Mouse (Mus musculus) liver, postnatal 0 days (tissue): ENCODE results near the gene Mmgt2. TPM values are rescaled to one million over a fixed set of nuclear protein-coding genes. Genes with fewer than 3 reads are reported as not detected.

Source experiments
- ATAC-seq: fragments of 200-750 bp; cut with Nextera tagmentation; 2 replicates; pipeline ENCODE4 v1.8.0; 2017; ENCODE audit warnings: mild to moderate bottlenecking, moderate library complexity
- DNase-seq: peaks from one replicate; pipeline ENCODE4 v3.0.0-alpha.2; 2016
- H3K27ac ChIP-seq: fragments of 300-500 bp; sonication (generic); 2 replicates; pipeline ENCODE4 v1.5.1; 2014; ENCODE audit warnings: antibody characterized with exemption, moderate library complexity, mild to moderate bottlenecking, low read depth
- H3K27me3 ChIP-seq: fragments of 300-500 bp; sonication (generic); 2 replicates; pipeline ENCODE4 v1.6.1; 2014; ENCODE audit warnings: low read length, control low read depth, mixed read lengths; ENCODE audit not compliant: insufficient read depth
- H3K36me3 ChIP-seq: fragments of 300-500 bp; sonication (generic); replicated peaks from 2 replicates; pipeline ENCODE4 v1.6.1; 2014; ENCODE audit warnings: mild to moderate bottlenecking, control low read depth, low read length, moderate library complexity, mixed read lengths; ENCODE audit not compliant: insufficient read depth
- H3K4me1 ChIP-seq: fragments of 300-500 bp; sonication (generic); 2 replicates; pipeline ENCODE4 v1.6.1; 2014; ENCODE audit warnings: antibody characterized with exemption, mild to moderate bottlenecking, control low read depth; ENCODE audit not compliant: insufficient read depth
- H3K4me2 ChIP-seq: fragments of 300-500 bp; sonication (generic); 2 replicates; pipeline ENCODE4 v1.6.1; 2014; ENCODE audit warnings: low read depth, mild to moderate bottlenecking, low read length, moderate library complexity, mixed read lengths
- H3K4me3 ChIP-seq: fragments of 300-500 bp; sonication (generic); 2 replicates; pipeline ENCODE4 v1.5.1; 2014; ENCODE audit warnings: low read depth, low read length
- H3K9ac ChIP-seq: fragments of 300-500 bp; sonication (generic); replicated peaks from 2 replicates; pipeline ENCODE4 v1.6.1; 2014; ENCODE audit warnings: mild to moderate bottlenecking, moderate library complexity
- H3K9me3 ChIP-seq: fragments of 300-500 bp; sonication (generic); 2 replicates; pipeline ENCODE4 v1.6.1; 2016; ENCODE audit warnings: mild to moderate bottlenecking, control low read depth, low read length, mixed read lengths
- CTCF ChIP-seq: sonication (generic); IDR thresholded peaks from 2 replicates; pipeline ENCODE4 v1.5.1; 2016; ENCODE audit warnings: antibody characterized with exemption, low read depth
- EP300 ChIP-seq: IDR thresholded peaks from 2 replicates; pipeline ENCODE4 v1.6.1; 2016; ENCODE audit warnings: antibody characterized with exemption, low read depth, mild to moderate bottlenecking
- WGBS: fragments of 180-500 bp; shearing (Covaris S2); extraction: QIAGEN DNeasy Blood & Tissue Kit; methylation state at CpG from one replicate; pipeline ENCODE4 v1.1.7; 2014; ENCODE audit not compliant: insufficient replicate concordance; 5-methylcytosine and 5-hydroxymethylcytosine counted together
- polyA plus RNA-seq: library from polyadenylated mRNA; unstranded; fragments of >200 nt; fragmentation: Nextera tagmentation; extraction: Ambion mirVana; gene quantifications from 2 replicates; pipeline ENCODE4 v1.2.1, GENCODE M21; 2015

Gene Mmgt2
- polyA plus RNA-seq, 1 experiment from 2014 or later = 7.8 TPM

- 14% methylated on average over 11 of the region's 11 CpGs for WGBS
- H3K4me3 ChIP-seq = no peak overlapping the region
- no peaks in the 10 kb centered on the region for H3K9me3 ChIP-seq
- TF ChIP-seq EP300 = no peak
- no peak for TF ChIP-seq CTCF
- no peak overlapping the region; the same call in 1 of the 2 replicates for H3K4me2 ChIP-seq
- no peak overlapping the region for H3K27ac ChIP-seq
- ATAC-seq = no peak
- H3K27me3 ChIP-seq = no peaks in the 10 kb centered on the region
- no peak overlapping the region for H3K9ac ChIP-seq
- peaks cover 28% of the 10 kb centered on the region for H3K4me1 ChIP-seq
- no peak for DNase-seq
- H3K36me3 ChIP-seq = no peaks in the 10 kb centered on the region
Observed at GRCm38 (mm10) chr11:62630225-62630821, 18.1 kb upstream of the Mmgt2 start.

- H3K36me3 ChIP-seq = no peaks in the 10 kb centered on the region
- ATAC-seq = no peak
- DNase-seq = no peak
- H3K9me3 ChIP-seq = no peaks in the 10 kb centered on the region
- TF ChIP-seq EP300 (no peak), CTCF (no peak)
- no peak overlapping the region for H3K27ac ChIP-seq
- H3K9ac ChIP-seq = no peak overlapping the region
- H3K27me3 ChIP-seq = no peaks in the 10 kb centered on the region
- peaks cover 21% of the 10 kb centered on the region for H3K4me1 ChIP-seq
- no peak overlapping the region for H3K4me2 ChIP-seq
- no peak overlapping the region for H3K4me3 ChIP-seq
- 65% methylated on average over 4 of the region's 4 CpGs for WGBS
Observed at GRCm38 (mm10) chr11:62631138-62631537, 17.3 kb upstream of the Mmgt2 start.

GRCm38 (mm10) chr11:62635406-62635805 is 13.1 kb upstream of the Mmgt2 start:
- Histone ChIP-seq H3K27me3 (no peaks in the 10 kb centered on the region), H3K4me1 (peaks cover 16% of the 10 kb centered on the region), H3K36me3 (no peaks in the 10 kb centered on the region), H3K9me3 (no peaks in the 10 kb centered on the region), H3K4me2 (no peak overlapping the region), H3K9ac (no peak overlapping the region), H3K27ac (no peak overlapping the region), H3K4me3 (no peak overlapping the region)
- DNase-seq (no peak), ATAC-seq (no peak)
- TF ChIP-seq CTCF (no peak), EP300 (no peak)
- WGBS = 65% methylated on average over 3 of the region's 3 CpGs

- no peaks in the 10 kb centered on the region for H3K9me3 ChIP-seq
- 0 out of 2 replicates have a peak overlapping the region, but pooled peaks have one; percentile 13 for H3K4me2 ChIP-seq
- no peaks in the 10 kb centered on the region for H3K36me3 ChIP-seq
- H3K4me1 ChIP-seq = peaks cover 13% of the 10 kb centered on the region
- 56% methylated on average over 11 of the region's 11 CpGs for WGBS
- no peak for DNase-seq
- H3K27me3 ChIP-seq = no peaks in the 10 kb centered on the region
- TF ChIP-seq CTCF (no peak), EP300 (no peak)
- no peak overlapping the region for H3K4me3 ChIP-seq
- ATAC-seq = no peak
- H3K9ac ChIP-seq = no peak overlapping the region
- peak overlapping the region; percentile 18; the same call in 1 of the 2 replicates for H3K27ac ChIP-seq
Observed at GRCm38 (mm10) chr11:62636105-62636839, 12.2 kb upstream of the Mmgt2 start.

- no peak overlapping the region for H3K27ac ChIP-seq
- H3K9ac ChIP-seq = no peak overlapping the region
- no peaks in the 10 kb centered on the region for H3K27me3 ChIP-seq
- H3K4me3 ChIP-seq = no peak overlapping the region
- H3K4me2 ChIP-seq = no peak overlapping the region
- H3K36me3 ChIP-seq = no peaks in the 10 kb centered on the region
- no peaks in the 10 kb centered on the region for H3K9me3 ChIP-seq
- no peak for ATAC-seq
- TF ChIP-seq EP300 (no peak), CTCF (no peak)
- H3K4me1 ChIP-seq = peaks cover 13% of the 10 kb centered on the region
- no peak for DNase-seq
- 57% methylated on average over 3 of the region's 3 CpGs for WGBS
Observed at GRCm38 (mm10) chr11:62636840-62637221, 11.6 kb upstream of the Mmgt2 start.

- Histone ChIP-seq H3K27me3 (no peaks in the 10 kb centered on the region), H3K27ac (no peak overlapping the region), H3K4me1 (peaks cover 14% of the 10 kb centered on the region), H3K36me3 (no peaks in the 10 kb centered on the region), H3K4me2 (no peak overlapping the region), H3K4me3 (no peak overlapping the region), H3K9me3 (no peaks in the 10 kb centered on the region), H3K9ac (no peak overlapping the region)
- no peak for TF ChIP-seq CTCF
- no peak for TF ChIP-seq EP300
- DNase-seq (no peak), ATAC-seq (no peak)
- WGBS = 59% methylated on average over 5 of the region's 5 CpGs
Observed at GRCm38 (mm10) chr11:62637401-62637800, 11.1 kb upstream of the Mmgt2 start.
